Mouse (Mus musculus): ENCODE data around the gene Manf.

GRCm38 (mm10) chr9:106821618-106822380 is 70.0 kb downstream of the Manf start, which contains the start of gene Dcaf1:
- TF ChIP-seq POLR2A (IDR thresholded peaks at IDR 0.05; ENCODE audit: control insufficient read depth, low read depth, low read length) (peak; percentile 84; the same call in 1 of the 2 replicates), CTCF (IDR thresholded peaks at IDR 0.05; ENCODE audit: control insufficient read depth, insufficient read depth, insufficient replicate concordance, low read depth, low read length) (no peak)
